Mouse (Mus musculus): Measurements from ENCODE around the gene Tlr12.
"Not testable (repeated sequence)": the region's sequence is repeated elsewhere in the genome, so short reads cannot be mapped to it uniquely, and the experiment has no call there.

- not testable (repeated sequence) for TF ChIP-seq CTCF, POLR2A (IDR thresholded peaks at IDR 0.05; ENCODE audit: insufficient read depth, low read depth, low read length)
Observed at GRCm38 (mm10) chr4:128611726-128612125, 6.7 kb downstream of the Tlr12 start.

All from olfactory bulb, adult 2 months (tissue).